Mouse (Mus musculus) kidney, embryonic 14.5 days (tissue): ENCODE measurements around the gene Plce1. TPM values are rescaled to one million over a fixed set of nuclear protein-coding genes. Genes with fewer than 3 reads are reported as not detected.

Experiments
- ATAC-seq: fragments of 200-750 bp; cut with Nextera tagmentation; 2 replicates; pipeline ENCODE4 v1.8.0; 2017; ENCODE audit warnings: moderate number of reproducible peaks, mild to moderate bottlenecking, moderate TSS enrichment, moderate library complexity; ENCODE audit not compliant: low FRiP score, low TSS enrichment
- H3K27ac ChIP-seq: fragments of 300-500 bp; sonication (generic); 2 replicates; pipeline ENCODE4 v1.5.1; 2014; ENCODE audit warnings: low read depth, mild to moderate bottlenecking, low read length, moderate library complexity, mixed read lengths
- H3K27me3 ChIP-seq: fragments of 300-500 bp; sonication (generic); 2 replicates; pipeline ENCODE4 v1.6.1; 2014; ENCODE audit warnings: mild to moderate bottlenecking, low read length; ENCODE audit not compliant: control insufficient read depth, insufficient read depth
- H3K36me3 ChIP-seq: fragments of 300-500 bp; sonication (generic); 2 replicates; pipeline ENCODE4 v1.6.1; 2014; ENCODE audit warnings: low read length, mixed read lengths; ENCODE audit not compliant: control insufficient read depth, insufficient read depth
- H3K4me1 ChIP-seq: fragments of 300-500 bp; sonication (generic); 2 replicates; pipeline ENCODE4 v1.6.1; 2014; ENCODE audit warnings: low read length, mixed read lengths; ENCODE audit not compliant: control insufficient read depth, insufficient read depth
- H3K4me2 ChIP-seq: fragments of 300-500 bp; sonication (generic); replicated peaks from 2 replicates; pipeline ENCODE4 v1.6.1; 2014; ENCODE audit warnings: low read depth, mild to moderate bottlenecking, low read length
- H3K4me3 ChIP-seq: fragments of 300-500 bp; sonication (generic); 2 replicates; pipeline ENCODE4 v1.5.1; 2014; ENCODE audit warnings: mild to moderate bottlenecking, low read length
- H3K9ac ChIP-seq: fragments of 300-500 bp; sonication (generic); 2 replicates; pipeline ENCODE4 v1.6.1; 2014; ENCODE audit warnings: low read depth, mild to moderate bottlenecking, low read length, moderate library complexity
- H3K9me3 ChIP-seq: fragments of 300-500 bp; sonication (generic); 2 replicates; pipeline ENCODE4 v1.6.1; 2016; ENCODE audit warnings: low read length; ENCODE audit not compliant: control insufficient read depth
- WGBS: fragments of 180-500 bp; shearing (Covaris S2); extraction: QIAGEN DNeasy Blood & Tissue Kit; methylation state at CpG from one replicate; pipeline ENCODE4 v1.1.7; 2014; 5-methylcytosine and 5-hydroxymethylcytosine counted together
- polyA plus RNA-seq: library from polyadenylated mRNA; unstranded; fragments of >200 nt; fragmentation: Nextera tagmentation; extraction: Ambion mirVana; gene quantifications from 2 replicates; pipeline ENCODE4 v1.2.1, GENCODE M21; 2014

The Plce1 gene
- polyA plus RNA-seq, 1 experiment from 2014 or later = 3.6 TPM

DNA sequence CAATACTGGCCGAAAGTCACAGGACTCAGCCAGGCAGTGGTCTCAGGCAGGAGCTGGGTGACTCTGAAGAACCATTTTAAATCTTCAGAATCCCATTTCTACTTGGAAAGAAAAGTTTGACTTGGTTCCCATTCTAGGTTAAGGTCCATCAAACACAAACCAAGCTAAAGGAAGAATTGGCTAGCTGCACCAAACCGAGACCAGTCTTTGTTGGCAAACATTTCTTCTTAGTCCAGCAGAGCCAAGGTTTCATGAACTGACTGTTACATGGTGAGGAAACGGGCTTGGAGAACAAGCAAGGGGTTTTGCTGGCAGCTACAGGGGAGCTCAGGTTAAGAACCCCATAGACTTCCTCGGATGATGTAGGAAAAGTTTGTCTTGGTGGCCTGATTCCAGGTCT is 212.9 kb downstream of the Plce1 start:
- no peaks in the 10 kb centered on the region for H3K27me3 ChIP-seq
- no peaks in the 10 kb centered on the region for H3K4me1 ChIP-seq
- ATAC-seq = no peak
- no peaks in the 10 kb centered on the region for H3K9me3 ChIP-seq
- WGBS = 87% methylated on average over 4 of the region's 4 CpGs
- H3K27ac ChIP-seq = no peak overlapping the region
- H3K4me2 ChIP-seq = no peak overlapping the region
- H3K4me3 ChIP-seq = no peak overlapping the region
- H3K36me3 ChIP-seq = no peaks in the 10 kb centered on the region
- no peak overlapping the region for H3K9ac ChIP-seq

DNA sequence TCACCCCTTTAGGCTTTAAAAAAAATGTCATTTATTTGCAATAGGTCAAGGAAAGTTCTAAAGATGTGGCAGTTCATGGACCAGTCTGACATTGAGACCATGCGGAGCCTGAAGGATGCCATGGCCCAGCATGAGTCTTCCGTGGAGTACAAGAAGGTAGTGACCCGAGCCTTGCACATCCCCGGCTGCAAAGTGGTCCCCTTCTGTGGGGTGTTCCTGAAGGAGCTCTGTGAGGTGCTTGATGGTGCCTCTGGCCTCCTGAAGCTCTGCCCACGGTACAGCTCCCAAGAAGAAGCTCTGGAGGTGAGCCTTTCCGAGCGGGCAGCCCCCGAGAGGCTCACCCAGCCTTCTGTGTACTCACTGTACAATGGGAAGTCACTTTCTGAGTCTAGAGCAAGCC is 220.9 kb downstream of the Plce1 start:
- no peaks in the 10 kb centered on the region for H3K36me3 ChIP-seq
- no peak overlapping the region for H3K27ac ChIP-seq
- 87% methylated on average over 8 of the region's 8 CpGs for WGBS
- no peak for ATAC-seq
- no peak overlapping the region for H3K4me3 ChIP-seq
- H3K4me2 ChIP-seq = no peak overlapping the region
- H3K9ac ChIP-seq = no peak overlapping the region
- H3K27me3 ChIP-seq = no peaks in the 10 kb centered on the region
- no peaks in the 10 kb centered on the region for H3K4me1 ChIP-seq
- H3K9me3 ChIP-seq = no peaks in the 10 kb centered on the region

- Histone ChIP-seq H3K27ac (no peak overlapping the region), H3K9ac (no peak overlapping the region), H3K4me2 (no peak overlapping the region), H3K9me3 (no peaks in the 10 kb centered on the region), H3K36me3 (no peaks in the 10 kb centered on the region), H3K27me3 (no peaks in the 10 kb centered on the region), H3K4me1 (no peaks in the 10 kb centered on the region), H3K4me3 (no peak overlapping the region)
- WGBS = 25% methylated on average over 3 of the region's 3 CpGs
- ATAC-seq = peak; percentile 79; the same call in 1 of the 2 replicates
Observed at GRCm38 (mm10) chr19:38704742-38705141, 223.8 kb downstream of the Plce1 start.

DNA sequence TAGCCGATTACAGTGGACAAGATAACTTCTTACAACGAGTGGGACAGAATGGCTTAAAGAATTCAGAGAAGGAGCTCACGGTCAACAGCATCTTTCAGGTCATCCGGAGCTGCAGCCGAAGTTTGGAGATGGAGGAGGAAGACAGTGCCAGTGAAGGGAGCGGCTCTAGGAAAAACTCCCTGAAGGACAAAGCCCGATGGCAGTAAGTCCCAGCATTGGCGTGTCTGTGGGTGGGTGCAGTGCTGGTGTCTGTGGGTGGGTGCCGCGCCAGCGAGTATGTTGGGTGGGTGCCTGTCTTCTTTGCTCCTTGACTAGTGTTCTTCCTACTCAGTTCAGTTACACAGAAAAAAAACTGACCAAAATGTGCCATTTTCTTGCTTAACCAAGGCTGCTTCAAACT is 224.3 kb downstream of the Plce1 start:
- ATAC-seq = no peak
- WGBS = 55% methylated on average over 11 of the region's 11 CpGs
- H3K27ac ChIP-seq = no peak overlapping the region
- no peak overlapping the region for H3K4me2 ChIP-seq
- no peak overlapping the region for H3K4me3 ChIP-seq
- H3K9me3 ChIP-seq = no peaks in the 10 kb centered on the region
- no peaks in the 10 kb centered on the region for H3K4me1 ChIP-seq
- H3K27me3 ChIP-seq = no peaks in the 10 kb centered on the region
- H3K36me3 ChIP-seq = no peaks in the 10 kb centered on the region
- no peak overlapping the region for H3K9ac ChIP-seq

- Histone ChIP-seq H3K4me3 (no peak overlapping the region), H3K27me3 (no peaks in the 10 kb centered on the region), H3K27ac (no peak overlapping the region), H3K9me3 (no peaks in the 10 kb centered on the region), H3K4me1 (no peaks in the 10 kb centered on the region), H3K36me3 (no peaks in the 10 kb centered on the region), H3K4me2 (no peak overlapping the region), H3K9ac (no peak overlapping the region)
- no peak for ATAC-seq
- WGBS = 92% methylated on average over 6 of the region's 6 CpGs
Observed at GRCm38 (mm10) chr19:38706449-38706848, 225.5 kb downstream of the Plce1 start.

DNA sequence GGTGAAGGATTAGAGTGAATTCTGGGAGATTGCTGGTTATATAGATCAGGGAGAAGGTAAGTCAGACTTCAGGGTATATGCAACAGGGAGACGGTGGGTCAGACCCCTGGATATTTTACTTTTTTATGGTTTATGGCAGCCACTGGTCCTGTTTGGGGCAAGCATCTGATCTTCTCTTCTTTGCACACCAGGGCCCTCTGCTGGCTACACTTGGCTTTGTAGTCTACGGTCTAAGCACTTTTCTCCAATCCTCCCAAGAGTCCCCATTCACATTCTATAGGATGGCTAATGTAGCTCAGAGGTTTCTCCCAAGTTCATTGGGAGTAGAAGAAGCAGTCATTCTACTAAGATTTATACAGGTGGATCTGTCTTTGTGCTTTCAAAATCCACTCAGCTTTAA is 228.5 kb downstream of the Plce1 start:
- no peaks in the 10 kb centered on the region for H3K27me3 ChIP-seq
- no peak overlapping the region for H3K9ac ChIP-seq
- no peaks in the 10 kb centered on the region for H3K4me1 ChIP-seq
- ATAC-seq = no peak
- no peaks in the 10 kb centered on the region for H3K9me3 ChIP-seq
- no peak overlapping the region for H3K4me3 ChIP-seq
- 87% methylated on average over 2 of the region's 2 CpGs for WGBS
- no peak overlapping the region for H3K4me2 ChIP-seq
- H3K36me3 ChIP-seq = no peaks in the 10 kb centered on the region
- no peak overlapping the region for H3K27ac ChIP-seq

DNA sequence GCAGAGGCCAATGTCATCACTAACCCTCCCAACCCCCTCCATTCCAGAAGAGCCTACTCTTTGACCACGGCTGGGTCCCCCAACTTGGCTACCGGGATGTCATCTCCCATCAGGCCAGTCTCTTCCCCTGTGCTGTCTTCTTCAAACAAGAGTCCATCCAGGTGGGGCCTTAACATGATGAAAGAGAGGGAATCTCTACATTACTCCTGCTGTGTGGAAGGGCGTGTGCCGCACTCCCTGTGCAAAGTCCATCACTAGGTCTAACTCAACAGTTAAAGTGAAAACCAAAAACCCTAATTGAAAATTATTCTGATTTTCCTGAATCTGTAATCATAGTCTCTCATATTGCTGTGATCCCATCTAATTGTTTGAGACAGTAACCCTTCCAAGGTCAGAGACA is 240.9 kb downstream of the Plce1 start:
- Histone ChIP-seq H3K36me3 (no peaks in the 10 kb centered on the region), H3K27ac (no peak overlapping the region), H3K4me1 (no peaks in the 10 kb centered on the region), H3K9me3 (no peaks in the 10 kb centered on the region), H3K9ac (no peak overlapping the region), H3K4me2 (no peak overlapping the region), H3K4me3 (no peak overlapping the region), H3K27me3 (no peaks in the 10 kb centered on the region)
- WGBS = 93% methylated on average over 4 of the region's 4 CpGs
- no peak for ATAC-seq

DNA sequence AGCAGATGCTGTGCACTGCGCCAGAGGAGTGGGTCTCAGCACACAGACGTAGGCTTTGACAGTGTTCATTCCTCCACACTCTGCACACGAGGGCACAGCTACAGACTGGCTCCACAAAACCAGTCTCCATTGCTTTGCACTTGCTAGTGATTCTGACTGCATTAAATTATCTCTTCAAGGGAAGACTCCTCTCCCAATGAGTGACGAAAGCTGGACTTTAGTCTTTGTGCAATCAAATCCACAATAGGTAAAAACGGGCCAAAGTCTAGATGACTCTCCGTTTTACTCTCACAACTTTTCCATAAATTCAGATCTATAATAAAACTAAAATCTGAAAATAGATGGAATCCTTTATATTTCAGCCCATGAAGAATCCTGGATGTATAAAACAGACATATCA is 242.1 kb downstream of the Plce1 start:
- no peaks in the 10 kb centered on the region for H3K4me1 ChIP-seq
- H3K9ac ChIP-seq = no peak overlapping the region
- no peak for ATAC-seq
- H3K9me3 ChIP-seq = no peaks in the 10 kb centered on the region
- H3K27me3 ChIP-seq = no peaks in the 10 kb centered on the region
- H3K27ac ChIP-seq = no peak overlapping the region
- 88% methylated on average over 6 of the region's 6 CpGs for WGBS
- no peaks in the 10 kb centered on the region for H3K36me3 ChIP-seq
- H3K4me3 ChIP-seq = no peak overlapping the region
- no peak overlapping the region for H3K4me2 ChIP-seq

GRCm38 (mm10) chr19:38723969-38724368 is 243.1 kb downstream of the Plce1 start:
- no peak for ATAC-seq
- H3K27ac ChIP-seq = no peak overlapping the region
- 68% methylated on average over 5 of the region's 5 CpGs for WGBS
- no peaks in the 10 kb centered on the region for H3K4me1 ChIP-seq
- H3K27me3 ChIP-seq = no peaks in the 10 kb centered on the region
- H3K4me2 ChIP-seq = no peak overlapping the region
- no peaks in the 10 kb centered on the region for H3K9me3 ChIP-seq
- no peak overlapping the region for H3K4me3 ChIP-seq
- H3K36me3 ChIP-seq = no peaks in the 10 kb centered on the region
- H3K9ac ChIP-seq = no peak overlapping the region

DNA sequence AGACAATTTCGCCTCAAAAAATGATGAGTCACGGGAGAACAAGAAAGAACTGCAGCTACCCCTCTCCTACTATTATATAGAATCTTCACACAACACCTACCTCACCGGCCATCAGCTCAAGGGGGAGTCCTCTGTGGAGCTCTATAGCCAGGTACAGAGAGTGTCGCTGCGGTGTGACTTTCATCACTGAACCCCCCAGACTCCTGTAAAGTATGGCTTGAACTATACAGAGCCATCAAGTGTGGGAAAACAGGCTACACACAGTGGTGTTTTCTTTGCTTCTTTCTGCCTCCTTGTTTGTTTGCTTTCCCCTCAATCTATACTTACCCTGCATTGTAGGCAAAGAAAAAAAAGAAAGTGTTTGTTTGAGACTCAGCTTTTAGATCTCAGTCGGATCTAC is 247.9 kb downstream of the Plce1 start:
- Histone ChIP-seq H3K27me3 (no peaks in the 10 kb centered on the region), H3K27ac (no peak overlapping the region), H3K4me2 (no peak overlapping the region), H3K36me3 (no peaks in the 10 kb centered on the region), H3K9me3 (no peaks in the 10 kb centered on the region), H3K4me3 (no peak overlapping the region), H3K4me1 (no peaks in the 10 kb centered on the region), H3K9ac (no peak overlapping the region)
- 72% methylated on average over 6 of the region's 6 CpGs for WGBS
- ATAC-seq = no peak
